Mouse (Mus musculus): Measurements from ENCODE around the gene Olfr221. TPM values are rescaled to one million over a fixed set of nuclear protein-coding genes. Genes with fewer than 3 reads are reported as not detected.

The Olfr221 gene
- total and polyA plus RNA-seq, 2 experiments from 2014 or later: not detected

DNA sequence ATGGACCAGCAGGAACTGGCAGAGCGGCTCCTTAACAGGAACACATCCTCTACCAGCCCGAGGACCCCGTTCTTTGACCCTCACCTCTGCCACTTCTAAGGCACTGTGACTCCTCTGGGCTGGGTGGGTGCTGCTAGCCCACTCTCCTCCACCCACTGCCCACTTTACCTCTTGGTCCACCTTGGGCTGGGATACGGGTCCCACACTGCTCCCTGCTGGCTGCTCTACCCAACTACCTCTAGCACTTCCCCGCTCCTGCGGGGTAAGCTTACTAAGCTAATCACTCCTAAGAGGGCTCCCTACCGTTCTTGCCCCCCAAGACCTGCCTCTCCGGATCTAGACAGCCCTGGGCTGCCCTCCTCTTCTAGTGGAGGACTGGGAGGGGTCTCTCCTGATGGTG lies 36.0 kb downstream of the Olfr221 start:
- Histone ChIP-seq H3K27ac (ENCODE audit: low read depth, low read length) (peak overlapping the region; percentile 1; the same call in 1 of the 2 replicates), H3K4me2 (ENCODE audit: low read depth, low read length, poor library complexity, severe bottlenecking) (no peak overlapping the region), H3K4me1 (ENCODE audit: insufficient read depth, low read length) (peaks cover 32% of the 10 kb centered on the region), H3K9me3 (ENCODE audit: low read length) (no peaks in the 10 kb centered on the region), H3K36me3 (ENCODE audit: insufficient read depth, low read length) (peaks cover 46% of the 10 kb centered on the region; the same call in 1 of the 2 replicates), H3K4me3 (ENCODE audit: low read depth, low read length) (no peak overlapping the region), H3K9ac (replicated peaks; ENCODE audit: low read length, poor library complexity, severe bottlenecking) (no peak overlapping the region), H3K27me3 (ENCODE audit: insufficient read depth, low read length) (no peaks in the 10 kb centered on the region)
- 60% methylated on average over 8 of the region's 8 CpGs for WGBS
- TF ChIP-seq CTCF (IDR thresholded peaks at IDR 0.05): peak; percentile 56
- no peak for DNase-seq (ENCODE audit: low spot score)
- no peak for ATAC-seq (ENCODE audit: low FRiP score)

- H3K9ac ChIP-seq (replicated peaks; ENCODE audit: low read length, poor library complexity, severe bottlenecking): 0 out of 2 replicates have a peak overlapping the region, but pooled peaks have one; percentile 44
- no peaks in the 10 kb centered on the region for H3K27me3 ChIP-seq (ENCODE audit: insufficient read depth, low read length)
- TF ChIP-seq CTCF (IDR thresholded peaks at IDR 0.05): no peak
- H3K36me3 ChIP-seq (ENCODE audit: insufficient read depth, low read length): peaks cover 51% of the 10 kb centered on the region
- H3K27ac ChIP-seq (ENCODE audit: low read depth, low read length): peak overlapping the region; percentile 91
- WGBS: 69% methylated on average over 6 of the region's 6 CpGs
- peaks cover 29% of the 10 kb centered on the region for H3K4me1 ChIP-seq (ENCODE audit: insufficient read depth, low read length)
- DNase-seq (ENCODE audit: low spot score): no peak
- H3K4me3 ChIP-seq (ENCODE audit: low read depth, low read length): no peak overlapping the region
- H3K4me2 ChIP-seq (ENCODE audit: low read depth, low read length, poor library complexity, severe bottlenecking): no peak overlapping the region
- ATAC-seq (ENCODE audit: low FRiP score): no peak
- H3K9me3 ChIP-seq (ENCODE audit: low read length): no peaks in the 10 kb centered on the region
These were observed 36.6 kb downstream of the Olfr221 start for GRCm38 (mm10) chr14:52005616-52006015.

- H3K9ac ChIP-seq (replicated peaks; ENCODE audit: low read length, poor library complexity, severe bottlenecking): peak overlapping the region; percentile 44; the same call in 1 of the 2 replicates
These were observed 37.1 kb downstream of the Olfr221 start for GRCm38 (mm10) chr14:52005141-52005540.

GRCm38 (mm10) chr14:52003981-52004495 lies 38.2 kb downstream of the Olfr221 start:
- peaks cover 21% of the 10 kb centered on the region for H3K4me1 ChIP-seq (ENCODE audit: insufficient read depth, low read length)
- no peaks in the 10 kb centered on the region for H3K9me3 ChIP-seq (ENCODE audit: low read length)
- peaks cover 55% of the 10 kb centered on the region for H3K36me3 ChIP-seq (ENCODE audit: insufficient read depth, low read length)
- peak; percentile 29; the same call in 1 of the 2 replicates for TF ChIP-seq CTCF (IDR thresholded peaks at IDR 0.05)
- H3K9ac ChIP-seq (replicated peaks; ENCODE audit: low read length, poor library complexity, severe bottlenecking): peak overlapping the region; percentile 57
- H3K4me3 ChIP-seq (ENCODE audit: low read depth, low read length): peak overlapping the region; percentile 22
- 2% methylated on average over 16 of the region's 16 CpGs for WGBS
- ATAC-seq (ENCODE audit: low FRiP score): peak; percentile 85
- peak overlapping the region; percentile 94 for H3K27ac ChIP-seq (ENCODE audit: low read depth, low read length)
- peak overlapping the region; percentile 52 for H3K4me2 ChIP-seq (ENCODE audit: low read depth, low read length, poor library complexity, severe bottlenecking)
- no peaks in the 10 kb centered on the region for H3K27me3 ChIP-seq (ENCODE audit: insufficient read depth, low read length)
- DNase-seq (ENCODE audit: low spot score): peak; percentile 97

More at GRCm38 (mm10) chr14:52005141-52005540, 37.1 kb downstream of the Olfr221 start:
- H3K36me3 ChIP-seq (ENCODE audit: insufficient read depth, low read length): peaks cover 53% of the 10 kb centered on the region
- DNase-seq (ENCODE audit: low spot score) (no peak), ATAC-seq (ENCODE audit: low FRiP score) (no peak)
- H3K4me1 ChIP-seq (ENCODE audit: insufficient read depth, low read length): peaks cover 26% of the 10 kb centered on the region
- no peak for TF ChIP-seq CTCF (IDR thresholded peaks at IDR 0.05)
- peak overlapping the region; percentile 91 for H3K27ac ChIP-seq (ENCODE audit: low read depth, low read length)
- 51% methylated on average over 7 of the region's 7 CpGs for WGBS
- H3K27me3 ChIP-seq (ENCODE audit: insufficient read depth, low read length): no peaks in the 10 kb centered on the region
- H3K4me3 ChIP-seq (ENCODE audit: low read depth, low read length): no peak overlapping the region
- H3K9me3 ChIP-seq (ENCODE audit: low read length): no peaks in the 10 kb centered on the region
- no peak overlapping the region for H3K4me2 ChIP-seq (ENCODE audit: low read depth, low read length, poor library complexity, severe bottlenecking)

- Histone ChIP-seq H3K4me1 (ENCODE audit: insufficient read depth, low read length) (no peaks in the 10 kb centered on the region), H3K9ac (replicated peaks; ENCODE audit: low read length, poor library complexity, severe bottlenecking) (no peak overlapping the region), H3K4me3 (ENCODE audit: low read depth, low read length) (no peak overlapping the region), H3K9me3 (ENCODE audit: low read length) (no peaks in the 10 kb centered on the region), H3K36me3 (ENCODE audit: insufficient read depth, low read length) (peaks cover 50% of the 10 kb centered on the region), H3K27me3 (ENCODE audit: insufficient read depth, low read length) (no peaks in the 10 kb centered on the region), H3K4me2 (ENCODE audit: low read depth, low read length, poor library complexity, severe bottlenecking) (no peak overlapping the region), H3K27ac (ENCODE audit: low read depth, low read length) (no peak overlapping the region)
- no peak for TF ChIP-seq CTCF (IDR thresholded peaks at IDR 0.05)
- ATAC-seq (ENCODE audit: low FRiP score): no peak
- WGBS: 89% methylated on average over 12 of the region's 14 CpGs
- no peak for DNase-seq (ENCODE audit: low spot score)
These were observed 44.8 kb downstream of the Olfr221 start for GRCm38 (mm10) chr14:51997483-51997882.

- H3K27ac ChIP-seq (ENCODE audit: low read depth, low read length): no peak overlapping the region
- H3K9ac ChIP-seq (replicated peaks; ENCODE audit: low read length, poor library complexity, severe bottlenecking): no peak overlapping the region
- no peak overlapping the region for H3K4me2 ChIP-seq (ENCODE audit: low read depth, low read length, poor library complexity, severe bottlenecking)
- ATAC-seq (ENCODE audit: low FRiP score) (no peak), DNase-seq (ENCODE audit: low spot score) (peak; percentile 63)
- peaks cover 49% of the 10 kb centered on the region for H3K36me3 ChIP-seq (ENCODE audit: insufficient read depth, low read length)
- no peaks in the 10 kb centered on the region for H3K9me3 ChIP-seq (ENCODE audit: low read length)
- H3K27me3 ChIP-seq (ENCODE audit: insufficient read depth, low read length): no peaks in the 10 kb centered on the region
- H3K4me1 ChIP-seq (ENCODE audit: insufficient read depth, low read length): no peaks in the 10 kb centered on the region
- no peak overlapping the region for H3K4me3 ChIP-seq (ENCODE audit: low read depth, low read length)
- TF ChIP-seq CTCF (IDR thresholded peaks at IDR 0.05): no peak
- 52% methylated on average over 17 of the region's 17 CpGs for WGBS
These were observed 45.4 kb downstream of the Olfr221 start for GRCm38 (mm10) chr14:51996866-51997265.
